Mouse (Mus musculus) fibroblast of lung, adult 2 months (primary cell): ENCODE results near the gene Egfr.

ENCODE experiments used
- DNase-seq: peaks from one replicate; pipeline ENCODE4 v3.0.0-alpha.2; 2011; ENCODE audit warnings: low read depth

Gene Egfr

GRCm38 (mm10) chr11:16958520-16958919 is 206.5 kb downstream of the Egfr start:
- no peak for DNase-seq
